Mouse (Mus musculus): Measurements from ENCODE around the gene Ccl24. TPM values are rescaled to one million over a fixed set of nuclear protein-coding genes. Genes with fewer than 3 reads are reported as not detected.
A peak's percentile ranks its signal among the peaks of the same experiment; 100 is the strongest.

Gene Ccl24
- polyA plus RNA-seq, 1 experiment from 2014 or later = 0.43 TPM

- Histone ChIP-seq H3K4me3 (ENCODE audit: low read length) (no peak overlapping the region), H3K27me3 (ENCODE audit: control insufficient read depth, insufficient read depth, low read length) (no peaks in the 10 kb centered on the region), H3K27ac (ENCODE audit: low read depth, low read length) (no peak overlapping the region), H3K36me3 (ENCODE audit: control insufficient read depth, insufficient read depth, low read length) (no peaks in the 10 kb centered on the region), H3K9ac (ENCODE audit: low read depth, low read length) (no peak overlapping the region), H3K4me1 (ENCODE audit: control insufficient read depth, insufficient read depth, low read length) (0 out of 2 replicates have a peak, but pooled peaks cover 2% of the 10 kb centered on the region), H3K4me2 (replicated peaks; ENCODE audit: low read depth, low read length) (no peak overlapping the region), H3K9me3 (ENCODE audit: control insufficient read depth, low read length) (no peaks in the 10 kb centered on the region)
- 14% methylated on average over 4 of the region's 4 CpGs for WGBS
- no peak for ATAC-seq (ENCODE audit: low FRiP score, low TSS enrichment)
These were observed 15.8 kb downstream of the Ccl24 start for GRCm38 (mm10) chr5:135557051-135557450.

- H3K27me3 ChIP-seq (ENCODE audit: control insufficient read depth, insufficient read depth, low read length) = no peaks in the 10 kb centered on the region
- H3K4me2 ChIP-seq (replicated peaks; ENCODE audit: low read depth, low read length) = no peak overlapping the region
- 78% methylated on average over 3 of the region's 4 CpGs for WGBS
- H3K36me3 ChIP-seq (ENCODE audit: control insufficient read depth, insufficient read depth, low read length) = no peaks in the 10 kb centered on the region
- H3K4me1 ChIP-seq (ENCODE audit: control insufficient read depth, insufficient read depth, low read length) = 0 out of 2 replicates have a peak, but pooled peaks cover 2% of the 10 kb centered on the region
- no peak overlapping the region for H3K27ac ChIP-seq (ENCODE audit: low read depth, low read length)
- no peaks in the 10 kb centered on the region for H3K9me3 ChIP-seq (ENCODE audit: control insufficient read depth, low read length)
- H3K9ac ChIP-seq (ENCODE audit: low read depth, low read length) = no peak overlapping the region
- no peak overlapping the region for H3K4me3 ChIP-seq (ENCODE audit: low read length)
- no peak for ATAC-seq (ENCODE audit: low FRiP score, low TSS enrichment)
These were observed 16.6 kb downstream of the Ccl24 start for GRCm38 (mm10) chr5:135556259-135556658.

DNA sequence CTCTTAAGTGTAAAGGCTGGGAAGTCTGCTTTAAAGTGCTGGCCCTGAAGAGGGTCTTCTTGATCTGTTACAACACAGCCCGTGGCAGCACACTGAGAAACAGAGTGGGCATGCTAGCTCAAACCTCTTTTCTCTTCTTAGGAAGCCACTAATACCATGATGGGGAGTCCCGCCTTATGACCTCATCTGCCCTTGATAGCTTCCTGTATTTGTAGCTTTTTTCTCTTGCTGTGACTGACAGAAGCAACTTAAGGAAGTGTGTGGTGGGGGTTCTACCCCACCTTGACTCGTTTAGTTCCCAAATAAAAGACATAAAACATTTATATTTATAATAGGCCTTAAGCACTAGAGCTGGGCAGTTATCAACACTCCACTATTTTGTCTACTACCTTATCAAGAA lies 21.3 kb downstream of the Ccl24 start:
- no peak overlapping the region for H3K4me2 ChIP-seq (replicated peaks; ENCODE audit: low read depth, low read length)
- 0 out of 2 replicates have a peak, but pooled peaks cover 2% of the 10 kb centered on the region for H3K4me1 ChIP-seq (ENCODE audit: control insufficient read depth, insufficient read depth, low read length)
- no peak overlapping the region for H3K9ac ChIP-seq (ENCODE audit: low read depth, low read length)
- H3K4me3 ChIP-seq (ENCODE audit: low read length) = no peak overlapping the region
- H3K9me3 ChIP-seq (ENCODE audit: control insufficient read depth, low read length) = no peaks in the 10 kb centered on the region
- H3K27me3 ChIP-seq (ENCODE audit: control insufficient read depth, insufficient read depth, low read length) = no peaks in the 10 kb centered on the region
- no peaks in the 10 kb centered on the region for H3K36me3 ChIP-seq (ENCODE audit: control insufficient read depth, insufficient read depth, low read length)
- no peak overlapping the region for H3K27ac ChIP-seq (ENCODE audit: low read depth, low read length)
- ATAC-seq (ENCODE audit: low FRiP score, low TSS enrichment) = no peak
- 71% methylated on average over 3 of the region's 3 CpGs for WGBS

GRCm38 (mm10) chr5:135550910-135551309 lies 21.9 kb downstream of the Ccl24 start:
- WGBS = 35% methylated on average over 3 of the region's 3 CpGs
- Histone ChIP-seq H3K27ac (ENCODE audit: low read depth, low read length) (no peak overlapping the region), H3K4me1 (ENCODE audit: control insufficient read depth, insufficient read depth, low read length) (0 out of 2 replicates have a peak, but pooled peaks cover 2% of the 10 kb centered on the region), H3K9ac (ENCODE audit: low read depth, low read length) (no peak overlapping the region), H3K27me3 (ENCODE audit: control insufficient read depth, insufficient read depth, low read length) (no peaks in the 10 kb centered on the region), H3K9me3 (ENCODE audit: control insufficient read depth, low read length) (no peaks in the 10 kb centered on the region), H3K4me2 (replicated peaks; ENCODE audit: low read depth, low read length) (no peak overlapping the region), H3K36me3 (ENCODE audit: control insufficient read depth, insufficient read depth, low read length) (no peaks in the 10 kb centered on the region), H3K4me3 (ENCODE audit: low read length) (no peak overlapping the region)
- ATAC-seq (ENCODE audit: low FRiP score, low TSS enrichment) = no peak

DNA sequence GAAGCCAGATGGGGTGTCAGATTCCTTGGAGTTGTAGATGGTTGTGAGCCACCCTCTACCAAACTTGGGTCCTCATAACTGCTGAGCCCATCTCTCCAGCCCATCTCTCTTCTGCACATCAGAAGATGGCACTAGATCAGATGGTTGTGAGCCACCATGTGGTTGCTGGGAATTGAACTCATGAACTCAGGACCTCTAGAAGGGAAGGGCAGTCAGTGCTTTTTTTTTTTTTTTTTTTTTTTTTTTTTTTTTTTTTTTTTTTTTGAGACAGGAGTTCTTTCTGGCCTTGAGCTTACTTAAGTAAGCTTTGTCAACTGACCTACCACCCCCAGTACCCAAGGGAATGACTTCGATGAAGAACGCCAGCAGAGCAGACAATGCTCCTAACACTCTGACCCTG lies 24.9 kb downstream of the Ccl24 start:
- no peak overlapping the region for H3K4me3 ChIP-seq (ENCODE audit: low read length)
- ATAC-seq (ENCODE audit: low FRiP score, low TSS enrichment) = no peak
- WGBS = 64% methylated on average over 2 of the region's 2 CpGs

GRCm38 (mm10) chr5:135544865-135545797 lies 27.7 kb downstream of the Ccl24 start, which contains the start of gene Hip1:
Gene Hip1, minus strand, starts transcription at chr5:135545120.
- Histone ChIP-seq H3K36me3 (ENCODE audit: control insufficient read depth, insufficient read depth, low read length) (no peaks in the 10 kb centered on the region), H3K9me3 (ENCODE audit: control insufficient read depth, low read length) (no peaks in the 10 kb centered on the region), H3K4me1 (ENCODE audit: control insufficient read depth, insufficient read depth, low read length) (peaks cover 9% of the 10 kb centered on the region; the same call in 1 of the 2 replicates), H3K4me3 (ENCODE audit: low read length) (peak within 1 kb of the TSS; percentile 82), H3K4me2 (replicated peaks; ENCODE audit: low read depth, low read length) (peak within 1 kb of the TSS; percentile 94), H3K27ac (ENCODE audit: low read depth, low read length) (no peak within 1 kb of the TSS; the same call in 1 of the 2 replicates), H3K9ac (ENCODE audit: low read depth, low read length) (peak within 1 kb of the TSS; percentile 68), H3K27me3 (ENCODE audit: control insufficient read depth, insufficient read depth, low read length) (no peaks in the 10 kb centered on the region)
- peak; percentile 99 for ATAC-seq (ENCODE audit: low FRiP score, low TSS enrichment)
- WGBS = under 1% methylated on average over 46 of the region's 46 CpGs

More for the DNA sequence above, 24.9 kb downstream of the Ccl24 start:
- peaks cover 9% of the 10 kb centered on the region; the same call in 1 of the 2 replicates for H3K4me1 ChIP-seq (ENCODE audit: control insufficient read depth, insufficient read depth, low read length)
- no peaks in the 10 kb centered on the region for H3K9me3 ChIP-seq (ENCODE audit: control insufficient read depth, low read length)
- no peak overlapping the region for H3K27ac ChIP-seq (ENCODE audit: low read depth, low read length)
- H3K36me3 ChIP-seq (ENCODE audit: control insufficient read depth, insufficient read depth, low read length) = no peaks in the 10 kb centered on the region
- H3K27me3 ChIP-seq (ENCODE audit: control insufficient read depth, insufficient read depth, low read length) = no peaks in the 10 kb centered on the region
- H3K9ac ChIP-seq (ENCODE audit: low read depth, low read length) = no peak overlapping the region
- no peak overlapping the region for H3K4me2 ChIP-seq (replicated peaks; ENCODE audit: low read depth, low read length)

GRCm38 (mm10) chr5:135544032-135544558 lies 28.8 kb downstream of the Ccl24 start:
- ATAC-seq (ENCODE audit: low FRiP score, low TSS enrichment) = no peak
- H3K27ac ChIP-seq (ENCODE audit: low read depth, low read length) = no peak overlapping the region
- H3K4me2 ChIP-seq (replicated peaks; ENCODE audit: low read depth, low read length) = peak overlapping the region; percentile 94
- H3K27me3 ChIP-seq (ENCODE audit: control insufficient read depth, insufficient read depth, low read length) = no peaks in the 10 kb centered on the region
- H3K9ac ChIP-seq (ENCODE audit: low read depth, low read length) = peak overlapping the region; percentile 68
- H3K9me3 ChIP-seq (ENCODE audit: control insufficient read depth, low read length) = no peaks in the 10 kb centered on the region
- H3K4me1 ChIP-seq (ENCODE audit: control insufficient read depth, insufficient read depth, low read length) = peaks cover 9% of the 10 kb centered on the region; the same call in 1 of the 2 replicates
- 6% methylated on average over 15 of the region's 15 CpGs for WGBS
- no peaks in the 10 kb centered on the region for H3K36me3 ChIP-seq (ENCODE audit: control insufficient read depth, insufficient read depth, low read length)
- H3K4me3 ChIP-seq (ENCODE audit: low read length) = peak overlapping the region; percentile 82

- Histone ChIP-seq H3K4me1 (ENCODE audit: control insufficient read depth, insufficient read depth, low read length) (0 out of 2 replicates have a peak, but pooled peaks cover 6% of the 10 kb centered on the region), H3K4me2 (replicated peaks; ENCODE audit: low read depth, low read length) (no peak overlapping the region), H3K9ac (ENCODE audit: low read depth, low read length) (no peak overlapping the region), H3K9me3 (ENCODE audit: control insufficient read depth, low read length) (no peaks in the 10 kb centered on the region), H3K4me3 (ENCODE audit: low read length) (no peak overlapping the region), H3K27ac (ENCODE audit: low read depth, low read length) (no peak overlapping the region), H3K27me3 (ENCODE audit: control insufficient read depth, insufficient read depth, low read length) (no peaks in the 10 kb centered on the region), H3K36me3 (ENCODE audit: control insufficient read depth, insufficient read depth, low read length) (no peaks in the 10 kb centered on the region)
- no peak for ATAC-seq (ENCODE audit: low FRiP score, low TSS enrichment)
- WGBS = 75% methylated on average over 10 of the region's 10 CpGs
These were observed 35.0 kb downstream of the Ccl24 start for GRCm38 (mm10) chr5:135537794-135538214.

- Histone ChIP-seq H3K27ac (ENCODE audit: low read depth, low read length) (no peak overlapping the region), H3K9me3 (ENCODE audit: control insufficient read depth, low read length) (no peaks in the 10 kb centered on the region), H3K9ac (ENCODE audit: low read depth, low read length) (no peak overlapping the region), H3K27me3 (ENCODE audit: control insufficient read depth, insufficient read depth, low read length) (no peaks in the 10 kb centered on the region), H3K4me1 (ENCODE audit: control insufficient read depth, insufficient read depth, low read length) (0 out of 2 replicates have a peak, but pooled peaks cover 6% of the 10 kb centered on the region), H3K4me2 (replicated peaks; ENCODE audit: low read depth, low read length) (no peak overlapping the region), H3K36me3 (ENCODE audit: control insufficient read depth, insufficient read depth, low read length) (no peaks in the 10 kb centered on the region), H3K4me3 (ENCODE audit: low read length) (no peak overlapping the region)
- 71% methylated on average over 4 of the region's 4 CpGs for WGBS
- no peak for ATAC-seq (ENCODE audit: low FRiP score, low TSS enrichment)
These were observed 35.5 kb downstream of the Ccl24 start for GRCm38 (mm10) chr5:135537326-135537725.
